Mouse (Mus musculus): Measurements from ENCODE around the gene B3gntl1. TPM values are rescaled to one million over a fixed set of nuclear protein-coding genes. Genes with fewer than 3 reads are reported as not detected.

The B3gntl1 gene
- polyA plus RNA-seq, 1 experiment from 2014 or later = 9.1 TPM

- no peak for ATAC-seq (ENCODE audit: insufficient number of reproducible peaks, insufficient read depth, low FRiP score, low TSS enrichment)
- 69% methylated on average over 2 of the region's 2 CpGs for WGBS
- Histone ChIP-seq H3K4me3 (no peak overlapping the region), H3K27me3 (no peaks in the 10 kb centered on the region), H3K9ac (no peak overlapping the region), H3K4me1 (no peaks in the 10 kb centered on the region), H3K9me3 (no peaks in the 10 kb centered on the region), H3K27ac (no peak overlapping the region), H3K4me2 (replicated peaks) (no peak overlapping the region), H3K36me3 (peaks cover 16% of the 10 kb centered on the region)
These were observed 31.3 kb downstream of the B3gntl1 start for GRCm38 (mm10) chr11:121641501-121642145.

- Histone ChIP-seq H3K9ac (no peak overlapping the region), H3K4me1 (no peaks in the 10 kb centered on the region), H3K36me3 (peaks cover 16% of the 10 kb centered on the region), H3K4me3 (no peak overlapping the region), H3K27ac (no peak overlapping the region), H3K4me2 (replicated peaks) (no peak overlapping the region), H3K9me3 (no peaks in the 10 kb centered on the region), H3K27me3 (no peaks in the 10 kb centered on the region)
- no peak for ATAC-seq (ENCODE audit: insufficient number of reproducible peaks, insufficient read depth, low FRiP score, low TSS enrichment)
- WGBS = 88% methylated on average over 10 of the region's 10 CpGs
These were observed 36.3 kb downstream of the B3gntl1 start for GRCm38 (mm10) chr11:121636646-121637045.

- Histone ChIP-seq H3K4me3 (no peak overlapping the region), H3K27me3 (no peaks in the 10 kb centered on the region), H3K4me2 (replicated peaks) (no peak overlapping the region), H3K9ac (no peak overlapping the region), H3K9me3 (no peaks in the 10 kb centered on the region), H3K36me3 (peaks cover 22% of the 10 kb centered on the region), H3K27ac (no peak overlapping the region), H3K4me1 (no peaks in the 10 kb centered on the region)
- ATAC-seq (ENCODE audit: insufficient number of reproducible peaks, insufficient read depth, low FRiP score, low TSS enrichment) = no peak
- 93% methylated on average over 7 of the region's 7 CpGs for WGBS
These were observed 41.5 kb downstream of the B3gntl1 start for GRCm38 (mm10) chr11:121631410-121631809.

GRCm38 (mm10) chr11:121630406-121630805, 42.5 kb downstream of the B3gntl1 start:
- Histone ChIP-seq H3K9me3 (no peaks in the 10 kb centered on the region), H3K4me3 (no peak overlapping the region), H3K27me3 (no peaks in the 10 kb centered on the region), H3K9ac (no peak overlapping the region), H3K4me2 (replicated peaks) (no peak overlapping the region), H3K36me3 (peaks cover 22% of the 10 kb centered on the region), H3K4me1 (no peaks in the 10 kb centered on the region), H3K27ac (no peak overlapping the region)
- no peak for ATAC-seq (ENCODE audit: insufficient number of reproducible peaks, insufficient read depth, low FRiP score, low TSS enrichment)
- WGBS = 82% methylated on average over 4 of the region's 4 CpGs

- Histone ChIP-seq H3K4me1 (no peaks in the 10 kb centered on the region), H3K4me2 (replicated peaks) (no peak overlapping the region), H3K27ac (no peak overlapping the region), H3K36me3 (peaks cover 22% of the 10 kb centered on the region), H3K9me3 (no peaks in the 10 kb centered on the region), H3K27me3 (no peaks in the 10 kb centered on the region), H3K9ac (no peak overlapping the region), H3K4me3 (no peak overlapping the region)
- 96% methylated on average over 6 of the region's 6 CpGs for WGBS
- no peak for ATAC-seq (ENCODE audit: insufficient number of reproducible peaks, insufficient read depth, low FRiP score, low TSS enrichment)
These were observed 43.4 kb downstream of the B3gntl1 start for GRCm38 (mm10) chr11:121629529-121629928.

- Histone ChIP-seq H3K27me3 (no peaks in the 10 kb centered on the region), H3K4me3 (no peak overlapping the region), H3K4me1 (no peaks in the 10 kb centered on the region), H3K36me3 (peaks cover 26% of the 10 kb centered on the region), H3K9ac (no peak overlapping the region), H3K27ac (no peak overlapping the region), H3K4me2 (replicated peaks) (no peak overlapping the region), H3K9me3 (no peaks in the 10 kb centered on the region)
- WGBS = 88% methylated on average over 5 of the region's 5 CpGs
- no peak for ATAC-seq (ENCODE audit: insufficient number of reproducible peaks, insufficient read depth, low FRiP score, low TSS enrichment)
These were observed 45.4 kb downstream of the B3gntl1 start for GRCm38 (mm10) chr11:121627521-121627920.

- peaks cover 45% of the 10 kb centered on the region for H3K36me3 ChIP-seq
- 77% methylated on average over 4 of the region's 4 CpGs for WGBS
- H3K9me3 ChIP-seq = no peaks in the 10 kb centered on the region
- H3K4me3 ChIP-seq = no peak overlapping the region
- no peak overlapping the region for H3K9ac ChIP-seq
- no peak overlapping the region for H3K4me2 ChIP-seq (replicated peaks)
- no peak overlapping the region for H3K27ac ChIP-seq
- no peaks in the 10 kb centered on the region for H3K4me1 ChIP-seq
- no peak for ATAC-seq (ENCODE audit: insufficient number of reproducible peaks, insufficient read depth, low FRiP score, low TSS enrichment)
- H3K27me3 ChIP-seq = no peaks in the 10 kb centered on the region
These were observed 47.9 kb downstream of the B3gntl1 start for GRCm38 (mm10) chr11:121625007-121625406.

- no peaks in the 10 kb centered on the region for H3K9me3 ChIP-seq
- no peak overlapping the region for H3K4me2 ChIP-seq (replicated peaks)
- H3K4me3 ChIP-seq = no peak overlapping the region
- no peaks in the 10 kb centered on the region for H3K4me1 ChIP-seq
- no peak overlapping the region for H3K9ac ChIP-seq
- H3K36me3 ChIP-seq = peaks cover 60% of the 10 kb centered on the region
- no peaks in the 10 kb centered on the region for H3K27me3 ChIP-seq
- no peak for ATAC-seq (ENCODE audit: insufficient number of reproducible peaks, insufficient read depth, low FRiP score, low TSS enrichment)
- WGBS = 96% methylated on average over 1 of the region's 1 CpGs
- no peak overlapping the region for H3K27ac ChIP-seq
These were observed 55.6 kb downstream of the B3gntl1 start for GRCm38 (mm10) chr11:121617371-121617770.

- peaks cover 54% of the 10 kb centered on the region for H3K36me3 ChIP-seq
- H3K4me1 ChIP-seq = no peaks in the 10 kb centered on the region
- ATAC-seq (ENCODE audit: insufficient number of reproducible peaks, insufficient read depth, low FRiP score, low TSS enrichment) = no peak
- no peaks in the 10 kb centered on the region for H3K9me3 ChIP-seq
- no peaks in the 10 kb centered on the region for H3K27me3 ChIP-seq
- H3K9ac ChIP-seq = no peak overlapping the region
- H3K27ac ChIP-seq = no peak overlapping the region
- H3K4me3 ChIP-seq = no peak overlapping the region
- H3K4me2 ChIP-seq (replicated peaks) = no peak overlapping the region
These were observed 56.5 kb downstream of the B3gntl1 start for GRCm38 (mm10) chr11:121616501-121616900.

- Histone ChIP-seq H3K4me2 (replicated peaks) (no peak overlapping the region), H3K4me1 (no peaks in the 10 kb centered on the region), H3K36me3 (peaks cover 52% of the 10 kb centered on the region), H3K27me3 (no peaks in the 10 kb centered on the region), H3K4me3 (no peak overlapping the region), H3K9ac (no peak overlapping the region), H3K27ac (no peak overlapping the region), H3K9me3 (no peaks in the 10 kb centered on the region)
- no peak for ATAC-seq (ENCODE audit: insufficient number of reproducible peaks, insufficient read depth, low FRiP score, low TSS enrichment)
- WGBS = 63% methylated on average over 3 of the region's 3 CpGs
These were observed 56.9 kb downstream of the B3gntl1 start for GRCm38 (mm10) chr11:121615961-121616485.

- H3K4me3 ChIP-seq = no peak overlapping the region
- peaks cover 45% of the 10 kb centered on the region for H3K36me3 ChIP-seq
- H3K4me2 ChIP-seq (replicated peaks) = no peak overlapping the region
- H3K9me3 ChIP-seq = no peaks in the 10 kb centered on the region
- no peak overlapping the region for H3K9ac ChIP-seq
- no peak overlapping the region for H3K27ac ChIP-seq
- no peaks in the 10 kb centered on the region for H3K4me1 ChIP-seq
- ATAC-seq (ENCODE audit: insufficient number of reproducible peaks, insufficient read depth, low FRiP score, low TSS enrichment) = no peak
- H3K27me3 ChIP-seq = no peaks in the 10 kb centered on the region
These were observed 62.0 kb downstream of the B3gntl1 start for GRCm38 (mm10) chr11:121610976-121611375.

GRCm38 (mm10) chr11:121605604-121606003, 67.3 kb downstream of the B3gntl1 start:
- H3K4me3 ChIP-seq = no peak overlapping the region
- no peak overlapping the region for H3K4me2 ChIP-seq (replicated peaks)
- H3K36me3 ChIP-seq = peaks cover 53% of the 10 kb centered on the region
- no peak overlapping the region for H3K27ac ChIP-seq
- no peak overlapping the region for H3K9ac ChIP-seq
- H3K27me3 ChIP-seq = no peaks in the 10 kb centered on the region
- H3K4me1 ChIP-seq = no peaks in the 10 kb centered on the region
- ATAC-seq (ENCODE audit: insufficient number of reproducible peaks, insufficient read depth, low FRiP score, low TSS enrichment) = no peak
- H3K9me3 ChIP-seq = no peaks in the 10 kb centered on the region
- WGBS = 95% methylated on average over 6 of the region's 6 CpGs

Data from embryonic facial prominence, embryonic 12.5 days (tissue).